Mouse (Mus musculus) olfactory bulb, adult 2 months (tissue): ENCODE data around the gene Slc43a1. TPM values are rescaled to one million over a fixed set of nuclear protein-coding genes. Genes with fewer than 3 reads are reported as not detected.

Source experiments
- H3K27ac ChIP-seq: fragments of 200-500 bp; 2 replicates; pipeline ENCODE4 v1.5.1; 2012; ENCODE audit warnings: low read depth, low read length; ENCODE audit not compliant: insufficient read depth
- H3K4me1 ChIP-seq: fragments of 200-500 bp; 2 replicates; pipeline ENCODE4 v1.6.1; 2012; ENCODE audit warnings: low read length; ENCODE audit not compliant: control insufficient read depth, insufficient read depth
- H3K4me3 ChIP-seq: fragments of 200-500 bp; 2 replicates; pipeline ENCODE4 v1.5.1; 2012; ENCODE audit warnings: mild to moderate bottlenecking, low read depth, low read length, moderate library complexity; ENCODE audit not compliant: insufficient read depth
- CTCF ChIP-seq: fragments of 200-500 bp; IDR thresholded peaks from 2 replicates; pipeline ENCODE4 v1.5.1; 2012; ENCODE audit warnings: low read depth, mild to moderate bottlenecking, low read length, moderate library complexity; ENCODE audit not compliant: insufficient read depth
- POLR2A ChIP-seq: fragments of 200-500 bp; IDR thresholded peaks from 2 replicates; pipeline ENCODE4 v1.6.1; 2012; ENCODE audit warnings: mild to moderate bottlenecking, low read depth, low read length, moderate library complexity; ENCODE audit not compliant: insufficient read depth
- WGBS: fragments of 180-500 bp; shearing (Covaris S2); methylation state at CpG from one replicate; pipeline ENCODE4 v1.1.7; 2018; 5-methylcytosine and 5-hydroxymethylcytosine counted together
- polyA plus RNA-seq: library from polyadenylated mRNA; stranded (reverse); fragments of >200 nt; gene quantifications from 2 replicates; pipeline ENCODE4 v1.2.4, GENCODE M21; 2012; ENCODE audit warnings: low replicate concordance; ENCODE audit not compliant: missing spikeins, insufficient read depth, insufficient read length

Gene Slc43a1
- polyA plus RNA-seq, 1 experiment: not detected

- TF ChIP-seq POLR2A (no peak), CTCF (no peak)
- Histone ChIP-seq H3K4me3 (peak overlapping the region; percentile 43), H3K27ac (no peak overlapping the region), H3K4me1 (peaks cover 18% of the 10 kb centered on the region)
- WGBS: 13% methylated on average over 17 of the region's 17 CpGs
Observed at GRCm38 (mm10) chr2:84840748-84841563, 2.3 kb downstream of the Slc43a1 start.

DNA sequence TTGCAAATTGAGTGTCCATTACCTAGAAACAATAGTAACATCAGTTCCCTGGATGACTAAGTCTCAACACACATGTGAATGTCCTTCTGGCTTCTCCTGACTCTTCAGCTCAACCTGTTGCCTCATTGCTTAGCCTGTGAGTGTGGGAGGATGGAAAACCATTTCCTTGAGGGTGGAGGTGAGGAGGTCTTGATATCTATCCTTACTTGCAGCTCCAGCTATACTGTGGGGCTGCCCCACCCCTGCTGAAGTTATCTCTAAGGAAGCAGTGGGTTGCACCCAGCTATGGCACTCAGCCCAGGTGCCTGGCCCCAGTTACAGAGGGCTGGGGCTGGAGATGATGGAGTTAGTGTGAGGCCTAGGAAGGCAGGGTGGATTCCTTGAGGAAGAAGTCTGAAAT is 3.3 kb downstream of the Slc43a1 start:
- Histone ChIP-seq H3K4me1 (peaks cover 18% of the 10 kb centered on the region), H3K27ac (no peak overlapping the region), H3K4me3 (no peak overlapping the region)
- TF ChIP-seq CTCF (no peak), POLR2A (no peak)

DNA sequence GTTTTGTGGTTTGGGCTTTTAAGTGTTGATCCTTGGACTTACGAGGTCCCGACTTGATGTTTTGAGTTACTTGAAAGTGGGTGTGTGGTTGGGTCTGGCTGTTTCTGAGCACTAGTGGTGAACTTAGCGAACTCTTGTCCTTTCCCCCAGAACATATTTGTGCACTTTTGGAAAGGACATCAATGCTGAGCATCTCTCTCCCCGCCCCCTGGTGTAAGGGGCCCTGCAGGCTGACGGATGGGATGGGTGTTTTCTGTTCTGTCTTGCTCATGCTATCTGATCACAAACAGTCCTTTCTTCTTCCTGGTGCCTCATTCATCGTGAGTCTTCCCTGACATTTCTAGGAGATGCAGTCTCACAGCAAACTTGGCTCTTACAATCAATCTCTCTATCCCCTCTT is 5.0 kb downstream of the Slc43a1 start:
- H3K27ac ChIP-seq: no peak overlapping the region
- WGBS: 84% methylated on average over 6 of the region's 6 CpGs
- no peak overlapping the region for H3K4me3 ChIP-seq
- TF ChIP-seq CTCF (no peak), POLR2A (no peak)
- peaks cover 18% of the 10 kb centered on the region for H3K4me1 ChIP-seq

DNA sequence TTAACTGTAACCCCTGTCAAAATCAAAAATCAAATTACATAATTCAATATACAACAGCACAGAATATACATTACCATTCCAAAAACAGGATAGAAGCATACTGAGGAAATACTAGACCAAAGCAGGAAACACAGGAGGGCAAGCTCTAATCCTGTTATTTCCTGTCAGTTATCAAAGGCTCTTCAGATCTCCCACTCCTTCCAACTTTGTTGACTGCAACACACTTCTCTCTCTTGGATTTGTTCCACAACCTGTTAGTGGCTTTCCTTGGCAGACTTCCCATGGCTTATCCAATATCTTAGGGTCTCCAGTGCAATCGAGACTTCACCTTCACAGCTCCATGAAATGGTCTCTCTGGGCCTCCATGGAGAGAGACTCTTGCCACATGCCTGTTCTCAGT is 6.6 kb downstream of the Slc43a1 start:
- H3K4me3 ChIP-seq: no peak overlapping the region
- WGBS: 63% methylated on average over 1 of the region's 1 CpGs
- no peak overlapping the region for H3K27ac ChIP-seq
- TF ChIP-seq CTCF (no peak), POLR2A (no peak)
- peaks cover 7% of the 10 kb centered on the region for H3K4me1 ChIP-seq

- no peaks in the 10 kb centered on the region for H3K4me1 ChIP-seq
- no peak for TF ChIP-seq CTCF
- no peak for TF ChIP-seq POLR2A
- H3K4me3 ChIP-seq: no peak overlapping the region
- no peak overlapping the region for H3K27ac ChIP-seq
- 74% methylated on average over 7 of the region's 7 CpGs for WGBS
Observed at GRCm38 (mm10) chr2:84850407-84851129, 11.9 kb downstream of the Slc43a1 start.

DNA sequence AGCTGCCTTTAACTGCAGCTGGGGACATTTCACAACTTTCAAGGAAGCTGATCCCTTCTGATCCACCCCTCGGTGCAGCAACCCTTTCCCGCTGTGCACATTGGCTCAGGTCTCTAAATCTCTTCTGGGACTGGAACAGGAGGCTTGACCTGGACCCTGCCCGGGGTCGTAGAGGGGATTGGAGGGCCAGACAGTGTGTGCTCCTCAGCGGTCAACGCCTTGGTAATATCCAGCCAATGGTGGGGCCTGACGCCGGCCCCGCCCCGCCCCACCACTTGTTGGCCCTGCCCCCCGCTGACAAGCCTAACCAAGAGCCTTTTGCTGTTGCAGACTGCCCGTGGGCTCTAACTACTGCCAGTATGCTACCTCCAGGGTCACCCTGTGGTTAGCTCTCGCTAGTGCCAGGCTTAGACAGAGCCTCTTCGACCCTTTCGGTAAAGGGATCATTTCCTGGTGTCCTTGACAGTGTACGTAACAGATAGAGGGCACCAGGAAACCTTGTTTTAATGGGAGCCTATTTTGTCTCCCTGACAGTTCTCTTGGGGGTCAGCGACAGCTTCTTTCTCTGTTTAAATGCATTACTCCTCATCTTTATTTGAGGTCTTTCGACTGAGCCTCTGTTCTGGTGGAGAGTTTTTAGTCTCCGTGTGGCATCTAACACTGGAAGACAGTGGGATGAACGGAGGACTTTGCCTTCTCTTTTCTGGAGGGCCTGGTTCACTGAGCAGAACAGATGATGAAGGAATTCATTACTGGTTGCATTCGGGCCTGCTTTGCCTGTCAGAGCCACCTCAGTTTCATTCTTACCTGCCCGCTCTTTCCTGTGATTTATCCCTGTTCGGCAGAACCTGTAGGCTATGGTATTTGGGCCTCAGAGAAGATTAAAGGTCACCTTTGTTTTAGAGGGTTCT is 12.7 kb downstream of the Slc43a1 start:
- WGBS: 45% methylated on average over 23 of the region's 23 CpGs
- no peaks in the 10 kb centered on the region for H3K4me1 ChIP-seq
- H3K4me3 ChIP-seq: no peak overlapping the region
- H3K27ac ChIP-seq: no peak overlapping the region
- TF ChIP-seq POLR2A: no peak
- no peak for TF ChIP-seq CTCF

DNA sequence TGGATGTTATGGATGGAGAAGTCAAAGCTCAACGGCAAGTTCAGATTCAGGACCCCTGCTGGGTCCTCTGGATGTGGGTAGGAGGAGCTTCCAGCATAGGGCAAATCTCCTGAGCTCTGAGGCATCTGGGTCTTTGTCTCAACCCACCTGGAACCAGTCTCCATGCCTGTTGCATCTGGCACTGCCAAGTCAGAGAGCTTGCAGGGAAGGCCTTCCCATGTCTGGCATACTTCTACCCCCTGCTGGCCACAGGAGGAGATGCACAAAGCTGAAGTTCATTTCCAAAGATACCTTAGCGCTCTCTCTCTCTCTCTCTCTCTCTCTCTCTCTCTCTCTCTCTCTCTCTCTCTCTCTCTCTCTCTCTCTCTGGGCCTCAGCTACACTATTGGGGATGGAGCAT is 17.1 kb downstream of the Slc43a1 start:
- no peak overlapping the region for H3K4me3 ChIP-seq
- 53% methylated on average over 2 of the region's 2 CpGs for WGBS
- H3K27ac ChIP-seq: no peak overlapping the region
- no peaks in the 10 kb centered on the region for H3K4me1 ChIP-seq
- TF ChIP-seq POLR2A (no peak), CTCF (0 out of 2 replicates have a peak, but pooled peaks have one; percentile 43)

DNA sequence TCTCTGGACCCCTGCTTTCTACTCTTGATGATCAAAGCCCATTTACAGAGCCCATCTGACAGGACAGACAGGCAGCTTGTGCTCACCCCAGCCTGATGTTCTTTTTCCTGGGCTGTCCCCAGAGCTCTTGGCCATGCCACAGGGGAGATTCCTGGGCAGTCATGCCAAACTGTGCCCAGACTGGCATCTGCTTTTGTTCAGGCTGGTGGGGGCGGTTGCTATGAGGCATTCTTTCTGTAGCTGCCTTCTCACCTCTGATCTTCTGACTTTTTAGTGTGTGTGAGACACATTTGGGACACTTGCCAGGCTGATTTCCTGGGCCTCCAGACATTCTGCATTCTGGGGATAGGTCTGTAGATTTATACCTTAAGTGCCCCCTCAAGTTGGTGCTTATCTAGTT is 19.9 kb downstream of the Slc43a1 start:
- TF ChIP-seq CTCF (no peak), POLR2A (no peak)
- WGBS: 94% methylated on average over 1 of the region's 1 CpGs
- H3K4me1 ChIP-seq: no peaks in the 10 kb centered on the region
- H3K4me3 ChIP-seq: no peak overlapping the region
- H3K27ac ChIP-seq: no peak overlapping the region
